8 mouse cellular contexts compared by ENCODE assay signal in genomic region chr6:85587396-85588143, GRCm38 (mm10). TPM values are rescaled to one million over a fixed set of nuclear protein-coding genes. Genes with fewer than 3 reads are reported as not detected.
DNase-seq lines count a peak whose midpoint lies in the region; ATAC-seq and TF ChIP-seq lines count a peak whose summit lies in the region.

Gene Alms1 (plus strand): TSS chr6:85587531.

- TF ChIP-seq CTCF in MEL (IDR thresholded peaks at IDR 0.05 in 2 of 3, conservative IDR thresholded peaks at IDR 0.05 in 1 of 3; ENCODE audit: control insufficient read depth in 1 of 3, insufficient read depth in 1 of 3, low read depth in 2 of 3, low read length in 3 of 3, poor library complexity in 1 of 3, severe bottlenecking in 1 of 3) = no peak
- TF ChIP-seq CTCF in cerebellum, adult 2 months (IDR thresholded peaks at IDR 0.05; ENCODE audit: borderline replicate concordance, insufficient read depth, low read depth, low read length) = no peak
- no peak for TF ChIP-seq CTCF in forebrain, postnatal 0 days (IDR thresholded peaks at IDR 0.05; ENCODE audit: low read depth)

- no peaks in the 10 kb centered on the region for H3K9me3 ChIP-seq in MEL (replicated peaks; ENCODE audit: insufficient read depth, low read length)
- H3K9me3 ChIP-seq in forebrain, postnatal 0 days (ENCODE audit: low read length) = no peaks in the 10 kb centered on the region
- no peaks in the 10 kb centered on the region for H3K9me3 ChIP-seq in lung, embryonic 15.5 days

- under 1% methylated on average over 59 of the region's 59 CpGs for WGBS in cerebellum, adult 2 months
- under 1% methylated on average over 56 of the region's 59 CpGs for WGBS in forebrain, postnatal 0 days
- under 1% methylated on average over 57 of the region's 59 CpGs for WGBS in lung, embryonic 15.5 days

- peak within 1 kb of the TSS; percentile 62 to 66 for H3K4me3 ChIP-seq in MEL (ENCODE audit: control insufficient read depth in 1 of 2, insufficient read depth in 1 of 2, low read depth in 2 of 2, low read length in 2 of 2)
- peak within 1 kb of the TSS; percentile 98 for H3K4me3 ChIP-seq in cerebellum, adult 2 months (replicated peaks; ENCODE audit: insufficient read depth, low read depth, low read length)
- peak within 1 kb of the TSS; percentile 94 for H3K4me3 ChIP-seq in forebrain, postnatal 0 days (ENCODE audit: low read depth, low read length)
- peak within 1 kb of the TSS; percentile 93 for H3K4me3 ChIP-seq in lung, embryonic 15.5 days

- no peak for TF ChIP-seq RAD21 in MEL (IDR thresholded peaks at IDR 0.05; ENCODE audit: low read depth, low read length)

- peaks cover 0 to 30% of the 10 kb centered on the region in 2 experiments; a peak in 2 of 4 replicates for H3K36me3 ChIP-seq in MEL (ENCODE audit: control insufficient read depth in 1 of 2, insufficient read depth in 2 of 2, low read length in 2 of 2)
- H3K36me3 ChIP-seq in forebrain, postnatal 0 days (ENCODE audit: insufficient read depth) = no peaks in the 10 kb centered on the region
- H3K36me3 ChIP-seq in lung, embryonic 15.5 days = no peaks in the 10 kb centered on the region

- TF ChIP-seq EP300 in MEL (IDR thresholded peaks at IDR 0.05; ENCODE audit: low read depth in 1 of 2, low read length in 2 of 2) = no peak

- H3K9ac ChIP-seq in MEL (ENCODE audit: control insufficient read depth, low read depth, low read length, poor library complexity, severe bottlenecking) = peak within 1 kb of the TSS; percentile 69
- H3K9ac ChIP-seq in forebrain, postnatal 0 days = peak within 1 kb of the TSS; percentile 77
- H3K9ac ChIP-seq in lung, embryonic 15.5 days = peak within 1 kb of the TSS; percentile 82

- TF ChIP-seq POLR2A in MEL (IDR thresholded peaks at IDR 0.05; ENCODE audit: control insufficient read depth in 1 of 2, insufficient read depth in 1 of 2, low read depth in 1 of 2, low read length in 2 of 2, poor library complexity in 1 of 2) = peak; percentile 82 to 86; a peak in 3 of 4 replicates
- peak; percentile 91 for TF ChIP-seq POLR2A in cerebellum, adult 2 months (IDR thresholded peaks at IDR 0.05; ENCODE audit: borderline replicate concordance, insufficient read depth, low read length)

- peak; percentile 97 for DNase-seq in MEL (ENCODE audit: low read depth, low spot score)
- peak; percentile 95 to 96 for DNase-seq in cerebellum, adult 2 months
- peak; percentile 97 for DNase-seq in forebrain, postnatal 0 days
- peak; percentile 96 for DNase-seq in heart, postnatal 4 days
- peak; percentile 87 to 90 for DNase-seq in layer of hippocampus, adult 8-10 months (ENCODE audit: low spot score in 2 of 2)
- peak; percentile 91 for DNase-seq in ovary, adult 18-20 months (ENCODE audit: low spot score)
- DNase-seq in thymus, postnatal 0 days (ENCODE audit: low spot score) = peak; percentile 94

- H3K27ac ChIP-seq in MEL (ENCODE audit: control insufficient read depth, low read depth, low read length) = peak within 1 kb of the TSS; percentile 57
- peak within 1 kb of the TSS; percentile 94 for H3K27ac ChIP-seq in cerebellum, adult 2 months (ENCODE audit: insufficient read depth, low read length)
- peak within 1 kb of the TSS; percentile 81 for H3K27ac ChIP-seq in forebrain, postnatal 0 days (ENCODE audit: low read depth, low read length)
- H3K27ac ChIP-seq in lung, embryonic 15.5 days = peak within 1 kb of the TSS; percentile 84

- no peaks in the 10 kb centered on the region for H3K27me3 ChIP-seq in MEL (ENCODE audit: control insufficient read depth in 1 of 2, insufficient read depth in 2 of 2, low read length in 2 of 2)
- no peaks in the 10 kb centered on the region for H3K27me3 ChIP-seq in cerebellum, adult 2 months (ENCODE audit: control insufficient read depth, insufficient read depth, low read length)
- H3K27me3 ChIP-seq in forebrain, postnatal 0 days (ENCODE audit: insufficient read depth, low read length) = no peaks in the 10 kb centered on the region
- no peaks in the 10 kb centered on the region for H3K27me3 ChIP-seq in lung, embryonic 15.5 days

- peaks cover 18 to 22% of the 10 kb centered on the region in 2 experiments for H3K4me1 ChIP-seq in MEL (ENCODE audit: control insufficient read depth in 1 of 2, insufficient read depth in 2 of 2, low read length in 2 of 2)
- H3K4me1 ChIP-seq in cerebellum, adult 2 months (ENCODE audit: control insufficient read depth, insufficient read depth, low read length) = no peaks in the 10 kb centered on the region; the same call in 1 of the 2 replicates
- H3K4me1 ChIP-seq in forebrain, postnatal 0 days (ENCODE audit: insufficient read depth) = peaks cover 13% of the 10 kb centered on the region
- peaks cover 18% of the 10 kb centered on the region for H3K4me1 ChIP-seq in lung, embryonic 15.5 days

- H3K4me2 ChIP-seq in forebrain, postnatal 0 days (ENCODE audit: low read depth) = peak within 1 kb of the TSS; percentile 56
- peak within 1 kb of the TSS; percentile 73 for H3K4me2 ChIP-seq in lung, embryonic 15.5 days

- ATAC-seq in forebrain, postnatal 0 days = peak; percentile 99
- ATAC-seq in lung, embryonic 15.5 days (ENCODE audit: borderline replicate concordance, extremely low read depth, low FRiP score, low TSS enrichment) = peak; percentile 97

- H3K79me2 ChIP-seq in MEL (ENCODE audit: control insufficient read depth, insufficient read depth, low read length, poor library complexity) = peaks cover 30% of the 10 kb centered on the region

TF ChIP-seq in MEL, 35 proteins besides CTCF, POLR2A, EP300 and RAD21:
- TF ChIP-seq MXI1 (IDR thresholded peaks at IDR 0.05; ENCODE audit: low read depth, low read length) (peak; percentile 79), NELFE (IDR thresholded peaks at IDR 0.05; ENCODE audit: low read depth, low read length) (peak; percentile 79), SIN3A (IDR thresholded peaks at IDR 0.05; ENCODE audit: low read length) (peak; percentile 97), ZMIZ1 (IDR thresholded peaks at IDR 0.05; ENCODE audit: low read depth, low read length) (no peak), ELF1 (IDR thresholded peaks at IDR 0.05; ENCODE audit: low read depth, low read length) (no peak), MYC (IDR thresholded peaks at IDR 0.05; ENCODE audit: low read depth, low read length) (no peak), NRF1 (IDR thresholded peaks at IDR 0.05; ENCODE audit: insufficient read depth, low read depth, low read length, poor library complexity, severe bottlenecking) (peak; percentile 89), E2F4 (IDR thresholded peaks at IDR 0.05; ENCODE audit: borderline replicate concordance, low read depth, low read length) (peak; percentile 99), RCOR1 (IDR thresholded peaks at IDR 0.05; ENCODE audit: low read depth, low read length) (no peak), POLR2AphosphoS5 (IDR thresholded peaks at IDR 0.05; ENCODE audit: borderline replicate concordance, low read depth, low read length) (no peak), MEF2A (IDR thresholded peaks at IDR 0.05; ENCODE audit: extremely low read depth, insufficient replicate concordance, low read depth, low read length, poor library complexity, severe bottlenecking) (no peak), SMC3 (IDR thresholded peaks at IDR 0.05; ENCODE audit: low read depth, low read length) (no peak), TCF12 (IDR thresholded peaks at IDR 0.05; ENCODE audit: low read depth, low read length) (peak; percentile 26; the same call in 1 of the 2 replicates), TAL1 (IDR thresholded peaks at IDR 0.05; ENCODE audit: low read length) (no peak), GATA1 (IDR thresholded peaks at IDR 0.05; ENCODE audit: low read depth, low read length) (no peak), TBP (IDR thresholded peaks at IDR 0.05; ENCODE audit: low read depth, low read length) (peak; percentile 52; the same call in 1 of the 2 replicates), HCFC1 (IDR thresholded peaks at IDR 0.05; ENCODE audit: low read depth, low read length) (peak; percentile 57; the same call in 1 of the 2 replicates)

RNA-seq across cellular contexts. Expression of gene Alms1, which starts in this region (rescaled TPM):
- total RNA-seq in MEL (2012; rRNA removed) = 8.8 and 9.0 TPM in 2 replicates
- 10 to 100 TPM in 1 of 2 experiments, 1 to 10 TPM in 1; 7.5 to 47.3 TPM for polyA plus RNA-seq in MEL (2012; ENCODE audit: insufficient read depth in 1 of 2, insufficient read length in 2 of 2, low read depth in 1 of 2, low replicate concordance in 2 of 2, missing spikeins in 1 of 2)
- polyA plus RNA-seq in cerebellum, adult 2 months (2012; rRNA removed) = 14.1 and 14.9 TPM in 2 replicates
- 13.7 and 14.7 TPM in 2 replicates for total RNA-seq in forebrain, postnatal 0 days (2014; rRNA removed)
- 0.97 and 1.9 TPM in 2 replicates for polyA plus RNA-seq in forebrain, postnatal 0 days (2015; fragmentation: Nextera tagmentation; extraction: Ambion mirVana)
- 1 to 10 TPM; 5.8 to 6.5 TPM for total RNA-seq in heart, postnatal 4 days (2021)
- 10 to 100 TPM in 1 of 4 experiments, 1 to 10 TPM in 3; 7.2 to 10.1 (median 8.4) TPM for total RNA-seq in layer of hippocampus, adult 8-10 months (2022)
- polyA plus RNA-seq in lung, embryonic 15.5 days (2015; fragmentation: Nextera tagmentation; extraction: Ambion mirVana) = 5.0 and 5.4 TPM in 2 replicates
- polyA plus RNA-seq in thymus, postnatal 0 days (2015; fragmentation: Nextera tagmentation; extraction: Ambion mirVana) = 2.6 and 2.9 TPM in 2 replicates

Comparison
In these comparisons a context has a peak if more than half of its experiments do, and no peak if none do; other contexts are left out.
1. Peak in every context shown above with its lines: DNase-seq, ATAC-seq, H3K4me3 ChIP-seq and H3K27ac ChIP-seq.